Mouse (Mus musculus) lung, postnatal 10 days (tissue): ENCODE measurements around the gene Umad1.

ENCODE experiments used
- DNase-seq: peaks from one replicate; pipeline ENCODE4 v3.0.0; 2021

Umad1 gene

GRCm38 (mm10) chr6:8373051-8373450 lies 114.0 kb downstream of the Umad1 start:
- DNase-seq, result no peak

GRCm38 (mm10) chr6:8373851-8374250 lies 114.8 kb downstream of the Umad1 start:
- no peak for DNase-seq

- no peak for DNase-seq
Measured at GRCm38 (mm10) chr6:8374290-8374689, 115.2 kb downstream of the Umad1 start.

- DNase-seq, result no peak
Measured at GRCm38 (mm10) chr6:8374712-8375111, 115.6 kb downstream of the Umad1 start.

GRCm38 (mm10) chr6:8376351-8376750 lies 117.3 kb downstream of the Umad1 start:
- DNase-seq, result no peak

- DNase-seq, result no peak
Measured at GRCm38 (mm10) chr6:8377667-8378066, 118.6 kb downstream of the Umad1 start.

GRCm38 (mm10) chr6:8389307-8389706 lies 130.2 kb downstream of the Umad1 start:
- no peak for DNase-seq

- no peak for DNase-seq
Measured at GRCm38 (mm10) chr6:8390296-8390695, 131.2 kb downstream of the Umad1 start.

GRCm38 (mm10) chr6:8390935-8391334 lies 131.8 kb downstream of the Umad1 start:
- DNase-seq, result no peak

GRCm38 (mm10) chr6:8393029-8393428 lies 133.9 kb downstream of the Umad1 start:
- DNase-seq, result no peak

- DNase-seq, result no peak
Measured at GRCm38 (mm10) chr6:8394044-8394443, 135.0 kb downstream of the Umad1 start.

GRCm38 (mm10) chr6:8395061-8395460 lies 136.0 kb downstream of the Umad1 start:
- DNase-seq, result no peak

- DNase-seq, result no peak
Measured at GRCm38 (mm10) chr6:8397252-8397651, 138.2 kb downstream of the Umad1 start.

- DNase-seq, result no peak
Measured at GRCm38 (mm10) chr6:8399710-8400109, 140.6 kb downstream of the Umad1 start.

GRCm38 (mm10) chr6:8403127-8403526 lies 144.0 kb downstream of the Umad1 start:
- DNase-seq, result no peak

GRCm38 (mm10) chr6:8405844-8406243 lies 146.8 kb downstream of the Umad1 start:
- no peak for DNase-seq

- no peak for DNase-seq
Measured at GRCm38 (mm10) chr6:8408332-8408731, 149.2 kb downstream of the Umad1 start.

- DNase-seq, result no peak
Measured at GRCm38 (mm10) chr6:8409865-8410264, 150.8 kb downstream of the Umad1 start.

- no peak for DNase-seq
Measured at GRCm38 (mm10) chr6:8412845-8413598, 153.9 kb downstream of the Umad1 start.

GRCm38 (mm10) chr6:8414020-8414419 lies 154.9 kb downstream of the Umad1 start:
- DNase-seq, result peak; percentile 7

GRCm38 (mm10) chr6:8415823-8416222 lies 156.7 kb downstream of the Umad1 start:
- DNase-seq, result no peak

GRCm38 (mm10) chr6:8416802-8417569 lies 157.9 kb downstream of the Umad1 start:
- no peak for DNase-seq

- DNase-seq, result no peak
Measured at GRCm38 (mm10) chr6:8419485-8420186, 160.5 kb downstream of the Umad1 start.

GRCm38 (mm10) chr6:8420187-8420503 lies 161.1 kb downstream of the Umad1 start:
- DNase-seq, result no peak
